Mouse (Mus musculus) retina, postnatal 7 days (tissue): ENCODE measurements around the gene Fam228b.
"Not testable (repeated sequence)": the region's sequence is repeated elsewhere in the genome, so short reads cannot be mapped to it uniquely, and the experiment has no call there.

Source experiments
- DNase-seq: peaks from one replicate; pipeline ENCODE4 v3.0.0-alpha.2; 2012; ENCODE audit warnings: low read depth, low spot score

Gene Fam228b

DNA sequence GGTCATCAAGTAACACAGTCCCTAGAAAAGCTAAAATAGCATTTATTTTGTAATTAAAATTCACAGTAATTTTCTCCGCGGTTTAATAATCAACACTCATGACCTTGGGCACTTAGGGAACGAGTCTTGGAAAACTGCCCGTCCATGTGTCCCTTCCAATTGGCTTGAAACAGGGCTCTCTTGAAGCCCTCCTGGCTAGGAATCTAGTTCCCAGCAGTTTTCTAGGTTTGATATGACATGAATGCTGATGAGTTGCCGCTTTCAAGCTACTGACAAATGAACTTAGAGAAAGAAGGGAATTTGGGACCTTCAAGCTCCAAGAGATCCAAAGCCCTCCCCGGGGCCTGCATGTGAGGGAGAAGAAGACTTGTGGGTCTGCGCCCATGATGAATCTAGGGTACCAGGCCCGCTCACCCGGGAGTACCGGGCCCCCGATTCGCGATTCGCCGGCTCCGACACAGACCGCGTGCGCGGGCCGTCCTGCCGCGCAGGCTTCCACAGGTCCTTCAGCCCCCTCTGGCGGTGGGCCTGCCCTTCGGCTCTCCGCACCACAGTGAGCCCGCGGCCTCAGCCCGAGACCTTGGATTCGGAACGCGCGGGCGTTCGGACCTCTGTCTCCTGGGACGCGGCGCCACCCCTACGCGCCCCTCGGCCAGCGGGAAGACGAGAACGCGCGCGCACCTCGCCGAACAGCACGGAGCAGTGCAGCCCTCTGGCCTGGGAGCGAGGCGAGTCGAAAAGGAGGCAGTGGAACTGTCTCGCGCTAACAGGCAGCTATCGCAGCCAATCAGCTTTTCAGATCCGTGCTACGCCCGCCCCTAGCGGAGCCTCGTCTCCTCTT, at the start of gene Fam228b, which contains the start of gene Pfn4:
TSS of gene Fam228b (minus strand) at position 776 of the 841 bp plus-strand sequence.
TSS of gene Pfn4 (plus strand) at position 531 of the 841 bp plus-strand sequence.
- DNase-seq: peak; percentile 86

DNA sequence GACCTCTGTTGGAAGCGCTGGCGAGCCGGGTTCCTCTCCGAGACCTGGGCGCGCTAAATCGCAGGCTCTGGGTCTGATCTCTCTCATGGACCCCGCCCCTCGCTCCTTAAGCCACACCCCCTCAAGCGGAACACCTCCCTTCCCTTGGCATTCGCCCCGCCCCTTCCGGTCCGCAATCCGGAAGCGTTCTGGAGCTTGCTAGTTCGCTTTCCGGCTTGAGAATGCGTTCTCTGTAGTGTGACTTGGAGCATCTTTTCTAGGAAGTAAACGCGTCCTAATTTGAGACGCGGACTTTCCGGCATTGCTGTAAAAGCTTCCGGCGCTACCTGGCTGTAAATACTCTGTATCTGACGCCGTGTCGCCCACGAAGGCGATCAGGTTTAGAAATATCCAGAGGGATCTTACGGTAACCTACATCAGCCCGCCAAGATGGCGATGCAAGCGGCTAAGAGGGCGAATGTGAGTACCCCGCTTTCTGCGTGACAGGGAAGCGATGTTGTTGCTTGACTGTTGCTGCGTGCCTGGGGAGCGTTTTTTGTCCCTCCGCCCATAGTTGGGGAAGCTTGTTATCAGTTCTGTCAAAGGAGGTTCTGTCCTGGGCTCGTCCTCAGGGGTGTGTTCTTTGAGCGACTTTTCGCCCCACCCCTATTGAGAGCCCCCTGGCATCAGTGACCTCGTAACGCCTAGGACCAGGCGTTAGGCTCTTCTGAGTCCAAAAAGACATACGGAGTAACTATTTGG, 48.5 kb upstream of the Fam228b start, which contains the start of gene Sf3b6:
TSS of gene Sf3b6 (plus strand) at position 184 of the 741 bp plus-strand sequence.
- DNase-seq: peak; percentile 97

DNA sequence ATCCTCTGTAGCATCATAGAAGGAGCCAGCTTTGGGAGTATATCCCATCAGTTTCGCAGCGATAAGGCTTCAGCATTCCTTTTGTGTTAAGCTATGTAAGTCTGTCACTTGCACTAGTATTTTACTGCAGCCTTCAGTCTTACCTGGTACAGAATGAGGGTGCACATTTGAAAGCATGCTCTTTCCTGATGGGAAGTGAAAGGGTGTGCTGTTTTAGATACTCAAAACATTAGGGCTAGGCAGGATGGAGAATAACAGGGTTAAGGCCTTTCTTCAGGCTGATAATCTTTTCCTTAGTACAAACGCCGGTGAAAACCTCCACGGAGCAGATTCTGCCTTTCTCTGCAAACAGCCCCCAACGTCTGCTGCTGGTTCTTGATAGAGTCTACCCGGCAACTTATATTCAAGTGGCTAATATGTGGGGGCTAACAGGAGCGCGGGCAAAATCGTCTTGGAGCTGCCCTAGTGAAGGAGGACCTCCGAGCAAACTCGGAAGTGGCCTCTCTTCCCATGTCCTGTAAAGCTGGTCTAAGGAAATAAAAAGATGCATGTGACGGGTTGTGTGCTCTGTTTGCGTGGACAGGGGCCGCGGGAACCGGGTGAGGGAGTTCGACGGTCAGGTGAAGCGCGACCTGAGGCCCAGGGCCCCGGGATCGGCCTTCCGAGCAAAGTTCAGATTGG, 47.8 kb upstream of the Fam228b start:
- DNase-seq: no peak

GRCm38 (mm10) chr12:4813636-4814035, 44.6 kb upstream of the Fam228b start:
- no peak for DNase-seq

DNA sequence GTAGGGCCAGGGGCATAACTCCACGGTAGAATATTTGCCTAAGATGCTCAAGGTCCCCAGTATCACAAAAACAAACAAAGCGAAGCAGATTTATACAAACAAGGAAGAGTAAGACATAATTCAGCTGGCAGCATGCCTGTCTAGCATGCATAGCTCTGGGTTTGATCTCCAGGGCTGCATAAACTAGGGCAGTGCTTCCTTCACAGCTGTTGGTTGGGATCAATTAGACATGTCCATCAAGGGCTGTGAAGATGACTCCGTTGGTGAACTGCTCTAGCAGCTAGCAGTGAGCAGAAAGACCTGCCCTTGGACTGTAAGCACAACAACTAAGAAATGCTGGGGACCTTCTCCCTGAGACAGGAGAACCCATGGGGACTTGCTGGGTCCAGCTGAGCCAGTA, 42.6 kb upstream of the Fam228b start:
- no peak for DNase-seq

GRCm38 (mm10) chr12:4811036-4811435, 42.0 kb upstream of the Fam228b start:
- no peak for DNase-seq

DNA sequence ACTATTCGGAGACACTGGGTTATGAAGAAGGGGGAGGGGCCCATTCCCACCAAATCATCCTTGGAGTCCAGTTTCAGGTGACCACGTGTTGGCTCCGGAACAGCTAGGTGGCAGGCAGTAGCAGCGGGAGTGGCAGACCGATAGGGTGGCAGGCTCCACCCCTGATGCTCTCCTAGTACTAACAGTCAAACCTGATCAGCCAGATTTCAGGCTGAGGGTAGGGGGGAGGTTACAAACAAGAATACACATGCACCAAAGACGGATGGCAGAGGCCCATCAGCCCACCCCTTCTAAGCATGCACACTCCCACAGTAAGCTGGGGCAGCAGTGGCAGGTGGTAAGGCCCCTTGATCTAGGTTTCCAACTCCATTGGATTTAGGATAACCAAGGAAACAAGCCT, 28.4 kb upstream of the Fam228b start:
- DNase-seq: not testable (repeated sequence)

GRCm38 (mm10) chr12:4793718-4794117, 24.7 kb upstream of the Fam228b start:
- DNase-seq: no peak

DNA sequence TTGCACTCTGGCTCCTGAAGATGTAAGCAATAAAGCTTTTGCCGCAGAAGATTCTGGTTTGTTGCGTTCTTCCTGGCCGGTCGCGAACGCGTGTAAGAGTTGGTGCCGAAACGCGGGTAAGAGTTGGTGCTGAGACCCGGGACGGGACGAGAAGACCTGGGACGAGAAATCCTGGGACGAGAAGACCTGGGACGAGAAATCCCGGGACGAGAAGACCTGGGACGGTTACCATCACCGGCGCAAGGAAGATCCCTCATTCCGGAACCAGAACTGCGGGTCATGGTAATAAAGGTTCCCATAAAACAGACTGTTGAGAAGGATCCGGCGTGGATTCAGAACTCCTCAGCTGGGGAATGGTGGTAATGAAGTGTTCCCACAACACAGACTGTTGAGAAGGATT, 19.1 kb upstream of the Fam228b start:
- not testable (repeated sequence) for DNase-seq

DNA sequence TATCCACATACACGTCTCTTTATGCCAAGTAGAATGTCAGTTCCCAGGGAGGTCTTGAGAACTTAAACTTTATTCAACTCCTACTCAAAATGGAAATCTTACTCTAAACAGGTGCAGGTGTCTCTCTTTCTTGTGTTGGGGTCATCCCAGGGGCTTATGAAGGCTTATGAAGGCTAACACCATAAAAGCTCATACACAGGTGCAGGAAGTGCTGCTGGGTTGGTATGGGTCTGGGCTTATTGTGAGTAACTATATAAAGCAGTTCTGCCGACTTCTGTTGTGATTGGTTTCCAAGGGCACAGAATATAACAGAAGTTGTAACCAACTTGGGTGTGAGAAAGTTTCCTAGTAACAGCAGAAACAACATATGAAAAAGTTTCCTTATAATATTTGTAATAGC, 15.4 kb upstream of the Fam228b start:
- no peak for DNase-seq

GRCm38 (mm10) chr12:4783598-4783997, 14.5 kb upstream of the Fam228b start:
- DNase-seq: no peak

GRCm38 (mm10) chr12:4781725-4782404, 12.8 kb upstream of the Fam228b start:
- DNase-seq: not testable (repeated sequence)

- no peak for DNase-seq
These were observed 12.2 kb upstream of the Fam228b start for GRCm38 (mm10) chr12:4781270-4781669.

DNA sequence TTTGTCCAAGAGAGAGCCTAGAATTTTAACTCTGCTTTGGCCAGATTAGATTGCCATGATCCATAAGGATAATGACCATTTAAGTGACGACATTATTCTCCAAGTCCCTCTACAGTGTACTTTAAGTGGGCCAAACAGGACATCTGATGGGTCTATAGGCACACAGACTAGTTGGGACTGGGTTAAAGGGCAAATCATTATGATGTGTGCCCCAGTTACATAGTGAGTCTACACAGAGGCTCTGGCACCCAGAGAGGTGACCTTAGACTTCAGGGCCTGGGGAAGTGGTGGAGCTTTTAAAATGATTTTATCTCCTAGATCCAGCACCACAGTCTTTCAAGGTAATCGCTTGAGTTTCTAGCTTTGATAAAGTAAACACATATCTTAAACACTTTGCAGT, 11.2 kb upstream of the Fam228b start:
- no peak for DNase-seq

- DNase-seq: no peak
These were observed 8.7 kb upstream of the Fam228b start for GRCm38 (mm10) chr12:4777734-4778133.

- no peak for DNase-seq
These were observed 6.5 kb upstream of the Fam228b start for GRCm38 (mm10) chr12:4775588-4775949.

DNA sequence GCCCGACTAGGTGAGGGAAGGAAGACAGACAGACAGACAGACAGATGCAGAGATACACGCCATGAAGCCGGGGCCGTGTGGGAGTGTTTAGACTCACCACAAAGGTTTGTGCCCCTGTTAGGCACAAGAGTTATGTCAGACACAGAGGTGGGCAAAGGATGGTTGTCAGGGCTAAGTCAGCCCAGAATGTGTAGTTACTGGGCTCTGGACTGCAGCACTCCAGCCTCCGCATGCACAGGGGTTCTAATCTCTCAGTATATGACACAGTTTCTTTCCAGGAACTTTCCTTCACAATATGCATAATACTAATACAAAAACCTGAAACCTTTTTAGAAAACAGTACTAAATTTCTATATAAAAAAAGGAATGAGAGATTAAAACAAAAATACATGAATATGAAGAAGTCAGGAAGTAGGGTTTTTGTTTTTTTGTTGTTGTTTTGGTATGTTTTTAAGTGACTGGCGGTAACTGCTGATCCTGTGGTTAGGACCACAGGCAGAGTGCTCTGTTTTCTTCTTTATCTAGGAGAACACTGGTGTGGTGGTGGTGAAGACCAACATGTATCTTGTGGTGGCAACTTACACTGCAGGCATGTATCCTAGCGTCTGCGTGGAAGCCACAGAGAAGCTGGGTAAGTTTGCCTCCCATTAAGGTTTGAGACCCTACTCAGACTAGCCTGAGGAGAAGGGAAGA, 6.0 kb upstream of the Fam228b start:
- no peak for DNase-seq

- DNase-seq: no peak
These were observed 261 bp upstream of the Fam228b start for GRCm38 (mm10) chr12:4769333-4769723.

DNA sequence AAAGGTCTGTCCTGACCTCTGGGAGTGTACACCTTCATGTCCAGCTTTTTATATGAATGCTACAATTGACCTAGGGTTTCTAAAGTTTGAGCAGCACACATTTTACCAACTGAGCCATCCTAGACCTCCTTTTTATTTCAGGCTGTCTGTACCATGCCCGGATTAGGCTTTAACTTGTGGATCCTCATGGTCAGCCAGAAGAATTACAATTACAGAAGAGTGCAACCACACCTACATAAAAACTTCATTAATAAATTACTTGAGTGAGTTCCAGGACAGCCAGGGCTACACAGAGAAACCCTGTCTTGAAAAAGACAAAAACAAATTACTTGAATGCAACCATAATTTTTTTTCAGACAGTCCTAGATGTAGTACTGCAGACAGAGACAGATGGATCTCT, 12.0 kb downstream of the Fam228b start:
- DNase-seq: no peak

DNA sequence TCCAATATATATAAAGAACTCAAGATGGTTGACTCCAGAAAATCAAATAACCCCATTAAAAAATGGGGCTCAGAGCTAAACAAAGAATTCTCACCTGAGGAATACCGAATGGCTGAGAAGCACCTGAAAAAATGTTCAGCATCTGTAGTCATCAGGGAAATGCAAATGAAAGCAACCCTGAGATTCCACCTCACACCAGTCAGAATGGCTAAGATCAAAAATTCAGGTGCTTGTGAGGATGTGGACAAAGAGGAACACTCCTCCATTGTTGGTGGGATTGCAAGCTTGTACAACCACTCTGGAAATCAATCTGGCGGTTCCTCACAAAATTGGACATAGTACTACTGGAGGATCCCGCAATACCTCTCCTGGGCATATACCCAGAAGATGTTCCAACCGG, 14.6 kb downstream of the Fam228b start:
- DNase-seq: not testable (repeated sequence)

DNA sequence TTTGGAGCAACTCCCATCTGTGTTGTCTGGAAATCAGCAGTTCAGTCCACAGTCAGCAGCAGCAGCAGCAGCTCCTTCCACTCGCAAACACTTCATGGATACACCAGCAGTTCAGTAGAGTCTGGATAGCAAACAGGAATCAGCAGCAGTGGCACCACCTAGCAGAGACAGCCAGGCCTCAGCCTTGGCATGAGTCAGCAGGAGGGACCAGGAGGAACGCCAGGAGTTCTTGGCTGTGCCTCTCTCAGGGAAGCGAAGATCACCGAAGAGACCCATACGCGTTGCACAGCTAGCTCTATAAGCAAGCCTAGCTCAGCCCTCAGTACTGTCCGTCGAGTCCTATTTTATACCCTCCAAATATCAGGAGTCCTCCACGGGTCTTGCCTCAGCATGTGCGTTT, 24.6 kb downstream of the Fam228b start:
- DNase-seq: no peak
